Mouse (Mus musculus): ENCODE measurements at regions not wholly inside any gene's neighbourhood (a gene's known extent, or its start where the extent isn't known, plus 50 kb on each side); places are given as distances from the start of the nearest gene placed in this dataset.

DNA sequence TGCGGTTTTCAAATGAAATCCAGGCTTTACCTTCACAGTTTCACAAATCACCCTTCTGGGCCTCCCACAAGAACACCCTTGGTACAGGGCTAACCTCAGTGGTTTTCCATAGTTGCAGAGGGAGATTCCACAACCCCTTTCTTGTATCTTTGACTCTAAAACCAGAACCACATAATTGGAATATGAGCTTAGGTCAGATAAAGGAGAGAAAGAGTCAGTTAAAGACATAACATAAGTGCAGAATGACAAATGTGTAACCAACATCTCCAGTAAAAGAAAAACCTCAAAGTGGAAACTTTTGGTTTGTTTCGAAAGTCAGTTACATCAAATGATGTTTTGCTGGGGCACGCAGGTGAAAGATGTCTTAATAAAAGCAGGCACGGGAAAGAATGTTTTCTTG, 75.3 kb upstream of the Supt20 start:
- TF ChIP-seq CTCF (IDR thresholded peaks at IDR 0.05; ENCODE audit: low read depth) (no peak), EP300 (IDR thresholded peaks at IDR 0.05; ENCODE audit: low read depth) (no peak)

All from liver, embryonic 14.5 days (tissue).